Mouse (Mus musculus) kidney, adult 2 months (tissue): Measurements from ENCODE around the gene Cxcr6. TPM values are rescaled to one million over a fixed set of nuclear protein-coding genes. Genes with fewer than 3 reads are reported as not detected.
"Not testable (repeated sequence)": the region's sequence is repeated elsewhere in the genome, so short reads cannot be mapped to it uniquely, and the experiment has no call there.

ENCODE experiments used
- DNase-seq: peaks from one replicate; pipeline ENCODE4 v3.0.0; 2021
- H3K27ac ChIP-seq: fragments of 200-500 bp; 2 replicates; pipeline ENCODE4 v1.5.1; 2012; ENCODE audit warnings: low read depth, low read length, control low read depth, inconsistent platforms; ENCODE audit not compliant: insufficient read depth
- H3K27me3 ChIP-seq: fragments of 200-500 bp; replicated peaks from 2 replicates; pipeline ENCODE4 v1.6.1; 2012; ENCODE audit warnings: mild to moderate bottlenecking, moderate library complexity, low read length, inconsistent platforms; ENCODE audit not compliant: control insufficient read depth, insufficient read depth
- H3K36me3 ChIP-seq: fragments of 200-500 bp; 2 replicates; pipeline ENCODE4 v1.6.1; 2012; ENCODE audit warnings: mild to moderate bottlenecking, moderate library complexity, low read length, inconsistent platforms; ENCODE audit not compliant: control insufficient read depth, insufficient read depth
- H3K4me1 ChIP-seq: fragments of 200-500 bp; 2 replicates; pipeline ENCODE4 v1.6.1; 2011; ENCODE audit warnings: low read length; ENCODE audit not compliant: control insufficient read depth, insufficient read depth
- H3K4me3 ChIP-seq: fragments of 200-500 bp; 2 replicates; pipeline ENCODE4 v1.5.1; 2011; ENCODE audit warnings: mild to moderate bottlenecking, low read depth, low read length, control low read depth; ENCODE audit not compliant: insufficient read depth
- CTCF ChIP-seq: fragments of 200-500 bp; conservative IDR thresholded peaks from 2 replicates; pipeline ENCODE4 v1.5.1; 2011; ENCODE audit warnings: low read depth, mild to moderate bottlenecking, control low read depth, low read length, moderate library complexity, mixed read lengths; ENCODE audit not compliant: insufficient read depth, insufficient read length
- POLR2A ChIP-seq: fragments of 200-500 bp; IDR thresholded peaks from one replicate; pipeline ENCODE4 v1.6.1; 2011; ENCODE audit warnings: low read depth, low read length, control low read depth
- WGBS: fragments of 180-500 bp; shearing (Covaris S2); methylation state at CpG from one replicate; pipeline ENCODE4 v1.1.7; 2018; 5-methylcytosine and 5-hydroxymethylcytosine counted together
- polyA plus RNA-seq: library from polyadenylated mRNA; depleted of rRNA; stranded (reverse); fragments of >200 nt; gene quantifications from 2 replicates; pipeline ENCODE4 v1.2.3, GENCODE M21; 2012

The Cxcr6 gene
- polyA plus RNA-seq, 1 experiment = 1.4 TPM

DNA sequence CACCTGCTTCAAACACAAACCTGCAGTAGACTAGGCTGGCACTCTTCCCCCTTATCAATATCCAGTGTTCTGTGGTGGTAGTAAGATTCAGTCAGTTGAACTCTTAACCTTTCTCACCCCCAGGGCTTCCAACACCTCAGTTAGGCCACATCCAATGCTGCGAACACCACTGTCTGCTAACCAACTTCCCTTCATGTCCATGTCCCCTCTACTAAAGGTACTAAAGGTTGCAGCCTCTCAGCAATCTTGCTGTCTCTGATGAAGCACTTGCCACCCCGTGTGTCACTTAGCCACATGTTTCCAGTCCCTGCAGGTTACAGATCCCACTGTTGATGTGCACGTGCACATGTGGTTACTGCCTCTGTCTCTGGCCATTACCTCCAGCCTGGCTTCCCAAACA is 42.5 kb upstream of the Cxcr6 start:
- Histone ChIP-seq H3K4me1 (no peaks in the 10 kb centered on the region), H3K36me3 (no peaks in the 10 kb centered on the region), H3K27me3 (no peaks in the 10 kb centered on the region), H3K27ac (no peak overlapping the region), H3K4me3 (no peak overlapping the region)
- TF ChIP-seq CTCF (no peak), POLR2A (no peak)
- no peak for DNase-seq
- WGBS = 85% methylated on average over 3 of the region's 3 CpGs

GRCm38 (mm10) chr9:123766996-123767395 is 39.3 kb upstream of the Cxcr6 start:
- Histone ChIP-seq H3K4me1 (no peaks in the 10 kb centered on the region), H3K27me3 (no peaks in the 10 kb centered on the region), H3K36me3 (no peaks in the 10 kb centered on the region), H3K27ac (no peak overlapping the region), H3K4me3 (no peak overlapping the region)
- no peak for TF ChIP-seq POLR2A
- no peak for TF ChIP-seq CTCF
- DNase-seq = no peak
- 89% methylated on average over 3 of the region's 3 CpGs for WGBS

- TF ChIP-seq CTCF (no peak), POLR2A (no peak)
- no peaks in the 10 kb centered on the region for H3K36me3 ChIP-seq
- H3K27ac ChIP-seq = no peak overlapping the region
- peak; percentile 8 for DNase-seq
- 52% methylated on average over 1 of the region's 1 CpGs for WGBS
- no peak overlapping the region for H3K4me3 ChIP-seq
- no peaks in the 10 kb centered on the region for H3K4me1 ChIP-seq
- H3K27me3 ChIP-seq = no peaks in the 10 kb centered on the region
These were observed 37.8 kb upstream of the Cxcr6 start for GRCm38 (mm10) chr9:123768443-123768842.

- H3K27me3 ChIP-seq = no peaks in the 10 kb centered on the region
- H3K4me3 ChIP-seq = no peak overlapping the region
- no peak overlapping the region for H3K27ac ChIP-seq
- TF ChIP-seq CTCF = no peak
- TF ChIP-seq POLR2A = no peak
- H3K4me1 ChIP-seq = no peaks in the 10 kb centered on the region
- peak; percentile 5 for DNase-seq
- H3K36me3 ChIP-seq = no peaks in the 10 kb centered on the region
- 53% methylated on average over 6 of the region's 6 CpGs for WGBS
These were observed 36.7 kb upstream of the Cxcr6 start for GRCm38 (mm10) chr9:123769532-123769931.

GRCm38 (mm10) chr9:123773299-123773698 is 33.0 kb upstream of the Cxcr6 start:
- DNase-seq = peak; percentile 5
- H3K27me3 ChIP-seq, H3K27ac ChIP-seq, H3K4me1 ChIP-seq, H3K36me3 ChIP-seq, H3K4me3 ChIP-seq: not testable (repeated sequence)
- WGBS = 48% methylated on average over 2 of the region's 2 CpGs
- peak; percentile 31; the same call in 1 of the 2 replicates for TF ChIP-seq CTCF

DNA sequence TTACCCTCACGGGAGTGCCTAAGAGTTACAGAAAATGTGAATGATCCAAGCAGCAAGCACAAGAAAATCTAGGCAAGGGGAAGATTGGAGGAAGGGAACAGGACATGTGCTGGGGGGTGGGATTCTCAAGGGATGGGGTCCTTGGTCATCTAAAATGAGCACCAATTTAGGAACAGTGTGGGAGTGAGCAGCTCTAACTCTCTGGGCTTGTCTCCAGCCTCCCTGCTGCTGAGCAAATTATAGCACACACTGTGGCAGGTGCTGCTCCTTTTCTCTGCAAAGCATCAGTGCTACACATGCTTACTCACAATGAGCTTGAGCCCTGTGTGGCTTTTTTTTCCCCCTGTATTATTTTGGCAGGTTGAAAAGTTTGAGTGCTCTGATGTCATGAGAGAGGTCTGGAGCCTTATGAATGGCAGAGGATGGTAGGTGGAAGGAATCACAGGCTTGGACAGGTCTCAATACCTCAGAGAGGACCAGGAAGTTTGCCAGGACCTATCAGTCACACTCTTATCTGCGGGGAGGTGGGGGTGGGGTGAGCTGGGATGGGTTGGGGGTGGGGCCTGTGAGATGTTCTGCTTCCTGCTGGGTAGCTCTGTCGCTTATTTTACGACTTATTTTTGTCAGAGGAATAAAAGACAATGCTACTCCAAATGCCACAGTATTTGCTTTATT is 17.3 kb upstream of the Cxcr6 start:
- TF ChIP-seq POLR2A (no peak), CTCF (no peak)
- 73% methylated on average over 4 of the region's 4 CpGs for WGBS
- Histone ChIP-seq H3K27ac (no peak overlapping the region), H3K4me1 (no peaks in the 10 kb centered on the region), H3K4me3 (no peak overlapping the region), H3K36me3 (peaks cover 7% of the 10 kb centered on the region), H3K27me3 (no peaks in the 10 kb centered on the region)
- no peak for DNase-seq

DNA sequence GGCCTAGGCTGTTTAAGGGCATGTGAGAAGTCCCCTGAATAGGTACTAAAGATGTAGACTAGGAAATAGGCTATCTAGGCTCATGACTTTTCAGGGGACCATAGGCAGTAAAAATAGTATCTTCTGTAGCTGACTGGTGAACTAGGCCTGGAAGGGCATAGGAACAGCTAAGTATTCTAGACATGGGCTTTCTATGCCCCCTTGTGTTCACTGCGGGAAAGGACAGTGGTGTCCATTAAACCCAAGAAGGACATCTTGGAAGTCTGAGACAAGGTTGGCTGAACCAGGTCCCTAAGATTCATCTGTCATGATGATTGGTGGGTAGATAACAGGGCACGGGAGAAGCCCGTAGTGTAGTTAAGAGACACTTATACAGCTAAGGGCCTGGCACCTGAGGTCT is 10.1 kb upstream of the Cxcr6 start:
- TF ChIP-seq CTCF (peak; percentile 48), POLR2A (no peak)
- no peaks in the 10 kb centered on the region for H3K4me1 ChIP-seq
- no peaks in the 10 kb centered on the region for H3K27me3 ChIP-seq
- H3K27ac ChIP-seq = no peak overlapping the region
- WGBS = 48% methylated on average over 3 of the region's 3 CpGs
- no peak overlapping the region for H3K4me3 ChIP-seq
- H3K36me3 ChIP-seq = peaks cover 9% of the 10 kb centered on the region
- peak; percentile 55 for DNase-seq
